Mouse (Mus musculus): ENCODE results near the gene Lypd1.

Lypd1 gene

GRCm38 (mm10) chr1:125912601-125913600 is at the start of gene Lypd1:
Gene Lypd1 (minus strand): TSS chr1:125913101.
- in situ Hi-C loops (cut with MseI, MboI) = no loop called here

GRCm38 (mm10) chr1:125951026-125951425 is 38.1 kb upstream of the Lypd1 start:
- in situ Hi-C loops (cut with MseI, MboI) = no loop called here

- in situ Hi-C loops (cut with MseI, MboI) = no loop called here
These were observed 36.2 kb upstream of the Lypd1 start for GRCm38 (mm10) chr1:125949076-125949475.

DNA sequence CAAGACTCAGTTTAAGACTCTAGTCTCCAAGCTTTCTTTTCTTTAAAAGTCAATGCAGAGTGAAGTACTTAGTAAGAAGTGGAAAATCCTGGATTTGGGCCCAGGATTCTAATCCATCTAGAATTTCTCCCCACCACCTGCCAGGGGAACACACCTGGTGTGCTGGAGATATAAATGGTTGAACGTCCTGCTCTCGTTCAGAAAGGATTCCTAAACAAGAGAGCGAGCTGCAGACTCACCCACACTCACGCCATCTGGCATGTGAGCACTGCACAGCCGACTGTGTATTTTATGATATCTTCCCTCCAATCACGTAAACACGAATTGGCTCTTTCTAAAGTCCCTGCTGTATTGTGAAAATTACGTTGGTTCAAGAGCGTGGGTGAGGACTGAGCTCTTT is 32.2 kb upstream of the Lypd1 start:
- in situ Hi-C loops (cut with MseI, MboI) = no loop called here

GRCm38 (mm10) chr1:125943305-125943704 is 30.4 kb upstream of the Lypd1 start:
- in situ Hi-C loops (cut with MseI, MboI) = no loop called here

- in situ Hi-C loops (cut with MseI, MboI) = no loop called here
These were observed 12.6 kb upstream of the Lypd1 start for GRCm38 (mm10) chr1:125925486-125925885.

GRCm38 (mm10) chr1:125923062-125923461 is 10.2 kb upstream of the Lypd1 start:
- in situ Hi-C loops (cut with MseI, MboI) = no loop called here

- in situ Hi-C loops (cut with MseI, MboI) = no loop called here
These were observed 7.8 kb upstream of the Lypd1 start for GRCm38 (mm10) chr1:125920696-125921095.

DNA sequence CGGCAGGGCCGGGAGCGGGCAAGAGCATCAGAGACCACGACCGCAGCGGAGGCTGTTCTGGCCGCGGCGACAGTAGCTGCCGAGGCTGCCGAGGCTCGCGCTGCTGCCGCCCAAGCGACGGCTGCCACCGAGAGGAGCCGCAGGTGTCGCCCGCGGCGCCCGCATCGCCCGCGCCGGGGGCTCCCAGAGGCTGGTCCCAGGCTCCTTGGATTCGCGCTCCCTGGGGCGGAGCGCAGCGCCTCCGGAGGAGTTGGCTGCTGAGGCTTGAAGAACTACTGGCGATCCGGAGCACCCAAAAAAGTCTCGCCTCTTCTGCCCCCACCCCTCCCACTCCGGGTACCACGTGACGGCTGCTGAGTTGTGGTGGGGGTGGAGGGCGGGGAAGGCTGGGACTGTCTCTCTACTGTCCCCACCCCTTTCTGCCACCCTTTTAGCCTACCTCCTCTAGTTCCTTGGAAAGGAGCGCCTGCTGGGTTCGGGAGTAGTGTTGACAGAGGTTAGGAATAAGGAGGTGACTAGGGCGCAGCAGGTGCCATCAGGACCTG is 928 bp downstream of the Lypd1 start:
- in situ Hi-C loops (cut with MseI, MboI) = no loop called here

- in situ Hi-C loops (cut with MseI, MboI) = no loop called here
These were observed 1.5 kb downstream of the Lypd1 start for GRCm38 (mm10) chr1:125911337-125911900.

DNA sequence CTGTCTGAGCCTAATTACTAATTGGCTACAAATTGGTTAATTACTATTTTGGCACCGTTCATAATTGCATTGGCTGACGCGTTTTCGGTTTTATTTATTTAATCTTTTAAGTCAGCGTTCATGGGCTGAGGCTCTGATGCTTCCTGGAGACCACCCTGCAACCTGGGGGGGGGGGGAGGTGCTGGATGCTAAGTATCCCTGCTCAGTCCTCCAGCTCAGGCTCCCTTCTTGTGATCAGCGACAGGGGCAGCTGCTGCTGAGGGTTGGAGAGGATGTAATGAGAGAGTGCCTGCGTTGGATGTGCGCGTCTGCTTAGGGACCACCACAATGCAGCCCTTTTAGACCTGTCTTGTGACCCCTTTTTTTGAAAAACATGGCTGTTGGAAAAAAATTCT is 2.0 kb downstream of the Lypd1 start:
- in situ Hi-C loops (cut with MseI, MboI) = no loop called here

GRCm38 (mm10) chr1:125910211-125910870 is 2.6 kb downstream of the Lypd1 start:
- in situ Hi-C loops (cut with MseI, MboI) = no loop called here

DNA sequence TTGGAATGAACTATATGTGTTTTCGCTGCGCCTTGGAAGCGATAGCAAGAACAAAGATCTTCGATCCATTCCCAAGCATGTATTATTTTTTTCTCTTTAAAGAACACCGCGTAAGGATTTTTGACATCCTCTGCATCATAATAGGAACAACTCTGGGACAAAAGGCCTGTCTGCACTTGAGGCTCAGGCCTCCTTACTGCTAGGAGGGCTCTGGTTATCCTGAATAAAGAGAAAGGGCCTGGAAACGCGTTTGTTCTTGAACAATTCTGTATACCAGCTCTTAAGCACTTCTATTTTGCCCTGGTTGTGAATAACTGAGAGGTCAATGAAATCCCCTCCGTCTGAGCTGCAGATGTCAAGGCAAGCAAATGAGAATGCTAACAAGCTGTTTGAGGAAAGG is 19.7 kb downstream of the Lypd1 start:
- in situ Hi-C loops (cut with MseI, MboI) = no loop called here

DNA sequence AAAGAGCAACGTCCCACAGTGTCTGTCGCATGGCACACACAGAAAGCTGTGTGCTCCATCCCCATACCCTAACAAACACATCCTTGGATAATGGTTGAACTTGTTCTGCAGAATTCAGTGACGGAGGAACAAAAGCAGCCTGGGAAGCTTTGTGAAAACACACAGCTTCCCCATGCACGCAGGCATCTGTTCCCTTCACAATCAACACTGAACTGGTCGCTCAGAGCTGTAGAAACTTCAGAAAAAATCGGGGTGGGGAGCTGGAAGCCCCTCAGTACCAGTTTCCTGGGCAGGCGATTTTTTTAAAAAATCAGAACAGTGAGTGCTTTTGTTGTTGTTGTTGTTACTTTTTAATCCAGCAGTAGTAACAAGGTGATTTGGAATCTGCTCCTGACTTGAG is 42.8 kb downstream of the Lypd1 start:
- in situ Hi-C loops (cut with MseI, MboI) = no loop called here

DNA sequence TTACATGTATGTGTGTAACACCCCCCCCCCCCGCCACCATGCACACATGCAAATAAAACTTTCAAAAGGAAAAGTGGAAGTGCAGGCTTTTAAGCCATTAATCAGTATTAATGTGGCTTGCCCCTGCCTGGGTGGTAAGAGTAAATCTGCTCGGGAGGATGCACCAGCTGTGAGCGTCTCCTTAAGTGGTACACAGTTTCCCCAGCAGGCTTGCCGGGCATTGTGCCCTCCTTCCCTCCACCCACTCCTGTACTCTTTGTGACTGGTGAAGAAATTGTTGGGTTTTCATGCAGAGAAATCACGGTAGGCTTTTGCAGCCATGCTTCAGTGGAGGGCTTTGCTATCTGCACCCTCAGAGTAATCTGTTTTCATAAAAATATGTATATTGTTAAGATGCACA is 54.3 kb downstream of the Lypd1 start:
- in situ Hi-C loops (cut with MseI, MboI) = no loop called here

- in situ Hi-C loops (cut with MseI, MboI) = no loop called here
These were observed 58.3 kb downstream of the Lypd1 start for GRCm38 (mm10) chr1:125854646-125855045.

- in situ Hi-C loops (cut with MseI, MboI) = no loop called here
These were observed 73.0 kb downstream of the Lypd1 start for GRCm38 (mm10) chr1:125839746-125840392.

GRCm38 (mm10) chr1:125837507-125837906 is 75.4 kb downstream of the Lypd1 start:
- in situ Hi-C loops (cut with MseI, MboI) = no loop called here

- in situ Hi-C loops (cut with MseI, MboI) = no loop called here
These were observed 89.3 kb downstream of the Lypd1 start for GRCm38 (mm10) chr1:125823611-125824010.

- in situ Hi-C loops (cut with MseI, MboI) = no loop called here
These were observed 91.8 kb downstream of the Lypd1 start for GRCm38 (mm10) chr1:125821101-125821500.

Measured in mouse trophoblast stem cell (cell line).